Mouse (Mus musculus) stomach, embryonic 14.5 days (tissue): Measurements from ENCODE around the gene Arf6. TPM values are rescaled to one million over a fixed set of nuclear protein-coding genes. Genes with fewer than 3 reads are reported as not detected.

Experiments
- ATAC-seq: fragments of 200-750 bp; cut with Nextera tagmentation; 2 replicates; pipeline ENCODE4 v1.8.0; 2017; ENCODE audit warnings: low read depth, moderate TSS enrichment; ENCODE audit not compliant: insufficient number of reproducible peaks, insufficient read depth, low FRiP score
- H3K27ac ChIP-seq: fragments of 300-500 bp; sonication (generic); 2 replicates; pipeline ENCODE4 v1.5.1; 2014; ENCODE audit warnings: mild to moderate bottlenecking, low read length, moderate library complexity, mixed read lengths
- H3K27me3 ChIP-seq: fragments of 300-500 bp; sonication (generic); 2 replicates; pipeline ENCODE4 v1.6.1; 2014; ENCODE audit warnings: low read length, control low read depth, mixed read lengths; ENCODE audit not compliant: control insufficient read depth, insufficient read depth
- H3K36me3 ChIP-seq: fragments of 300-500 bp; sonication (generic); 2 replicates; pipeline ENCODE4 v1.6.1; 2014; ENCODE audit warnings: mild to moderate bottlenecking, control low read depth, low read length, moderate library complexity, mixed read lengths; ENCODE audit not compliant: control insufficient read depth, insufficient read depth
- H3K4me1 ChIP-seq: fragments of 300-500 bp; sonication (generic); 2 replicates; pipeline ENCODE4 v1.6.1; 2014; ENCODE audit warnings: low read length, control low read depth, mixed read lengths; ENCODE audit not compliant: control insufficient read depth, insufficient read depth
- H3K4me2 ChIP-seq: fragments of 300-500 bp; sonication (generic); replicated peaks from 2 replicates; pipeline ENCODE4 v1.6.1; 2014; ENCODE audit warnings: low read depth, low read length, control low read depth
- H3K4me3 ChIP-seq: fragments of 300-500 bp; sonication (generic); 2 replicates; pipeline ENCODE4 v1.5.1; 2014; ENCODE audit warnings: low read depth, low read length, control low read depth
- H3K9ac ChIP-seq: fragments of 300-500 bp; sonication (generic); replicated peaks from 2 replicates; pipeline ENCODE4 v1.6.1; 2014; ENCODE audit warnings: low read depth, mild to moderate bottlenecking, control low read depth, low read length, moderate library complexity, mixed read lengths
- H3K9me3 ChIP-seq: fragments of 300-500 bp; sonication (generic); 2 replicates; pipeline ENCODE4 v1.6.1; 2016; ENCODE audit warnings: low read depth, low read length, control low read depth; ENCODE audit not compliant: control insufficient read depth
- WGBS: fragments of 180-500 bp; shearing (Covaris S2); extraction: QIAGEN DNeasy Blood & Tissue Kit; methylation state at CpG from one replicate; pipeline ENCODE4 v1.1.7; 2014; 5-methylcytosine and 5-hydroxymethylcytosine counted together
- polyA plus RNA-seq: library from polyadenylated mRNA; unstranded; fragments of >200 nt; fragmentation: Nextera tagmentation; extraction: Ambion mirVana; gene quantifications from 2 replicates; pipeline ENCODE4 v1.2.1, GENCODE M21; 2014

The Arf6 gene
- polyA plus RNA-seq, 1 experiment from 2014 or later = 57.1 TPM

GRCm38 (mm10) chr12:69411936-69412335 is 40.0 kb downstream of the Arf6 start:
- H3K4me1 ChIP-seq = no peaks in the 10 kb centered on the region
- H3K9me3 ChIP-seq = no peaks in the 10 kb centered on the region

GRCm38 (mm10) chr12:69413303-69413702 is 41.4 kb downstream of the Arf6 start:
- Histone ChIP-seq H3K27ac (no peak overlapping the region), H3K27me3 (no peaks in the 10 kb centered on the region), H3K4me2 (no peak overlapping the region), H3K4me3 (no peak overlapping the region), H3K9ac (no peak overlapping the region), H3K36me3 (no peaks in the 10 kb centered on the region), H3K4me1 (no peaks in the 10 kb centered on the region), H3K9me3 (no peaks in the 10 kb centered on the region)
- no peak for ATAC-seq
- 53% methylated on average over 3 of the region's 3 CpGs for WGBS

More at GRCm38 (mm10) chr12:69411936-69412335, 40.0 kb downstream of the Arf6 start:
- H3K36me3 ChIP-seq = no peaks in the 10 kb centered on the region
- H3K4me3 ChIP-seq = no peak overlapping the region
- no peak for ATAC-seq
- H3K27ac ChIP-seq = no peak overlapping the region
- WGBS = 47% methylated on average over 4 of the region's 4 CpGs
- H3K9ac ChIP-seq = no peak overlapping the region
- H3K4me2 ChIP-seq = no peak overlapping the region
- H3K27me3 ChIP-seq = no peaks in the 10 kb centered on the region

GRCm38 (mm10) chr12:69414826-69415572 is 43.0 kb downstream of the Arf6 start:
- no peak overlapping the region for H3K27ac ChIP-seq
- 72% methylated on average over 4 of the region's 4 CpGs for WGBS

GRCm38 (mm10) chr12:69416793-69417192 is 44.8 kb downstream of the Arf6 start:
- H3K27ac ChIP-seq = no peak overlapping the region
- no peaks in the 10 kb centered on the region for H3K4me1 ChIP-seq
- peak; percentile 68 for ATAC-seq
- no peak overlapping the region for H3K4me2 ChIP-seq
- no peaks in the 10 kb centered on the region for H3K27me3 ChIP-seq
- no peaks in the 10 kb centered on the region for H3K9me3 ChIP-seq
- 68% methylated on average over 7 of the region's 7 CpGs for WGBS
- H3K4me3 ChIP-seq = no peak overlapping the region
- no peak overlapping the region for H3K9ac ChIP-seq
- no peaks in the 10 kb centered on the region for H3K36me3 ChIP-seq

More at GRCm38 (mm10) chr12:69414826-69415572, 43.0 kb downstream of the Arf6 start:
- Histone ChIP-seq H3K4me2 (no peak overlapping the region), H3K4me3 (no peak overlapping the region), H3K9ac (no peak overlapping the region), H3K4me1 (no peaks in the 10 kb centered on the region), H3K9me3 (no peaks in the 10 kb centered on the region), H3K36me3 (no peaks in the 10 kb centered on the region), H3K27me3 (no peaks in the 10 kb centered on the region)
- no peak for ATAC-seq

- H3K9ac ChIP-seq = no peak overlapping the region
- 0 out of 2 replicates have a peak, but pooled peaks cover 1% of the 10 kb centered on the region for H3K9me3 ChIP-seq
- no peak overlapping the region for H3K4me2 ChIP-seq
- H3K27ac ChIP-seq = no peak overlapping the region
- no peaks in the 10 kb centered on the region for H3K4me1 ChIP-seq
- WGBS = 52% methylated on average over 9 of the region's 9 CpGs
- no peak for ATAC-seq
- no peak overlapping the region for H3K4me3 ChIP-seq
- no peaks in the 10 kb centered on the region for H3K36me3 ChIP-seq
- no peaks in the 10 kb centered on the region for H3K27me3 ChIP-seq
Measured at GRCm38 (mm10) chr12:69417701-69418291, 45.8 kb downstream of the Arf6 start.

GRCm38 (mm10) chr12:69418606-69419005 is 46.7 kb downstream of the Arf6 start:
- Histone ChIP-seq H3K4me1 (no peaks in the 10 kb centered on the region), H3K27me3 (no peaks in the 10 kb centered on the region), H3K36me3 (no peaks in the 10 kb centered on the region), H3K4me2 (no peak overlapping the region), H3K9me3 (0 out of 2 replicates have a peak, but pooled peaks cover 4% of the 10 kb centered on the region), H3K27ac (no peak overlapping the region), H3K9ac (no peak overlapping the region), H3K4me3 (no peak overlapping the region)
- no peak for ATAC-seq
- WGBS = 88% methylated on average over 13 of the region's 13 CpGs

GRCm38 (mm10) chr12:69419017-69419605 is 47.2 kb downstream of the Arf6 start:
- H3K27me3 ChIP-seq = no peaks in the 10 kb centered on the region
- WGBS = 70% methylated on average over 14 of the region's 14 CpGs
- H3K9me3 ChIP-seq = 0 out of 2 replicates have a peak, but pooled peaks cover 4% of the 10 kb centered on the region
- no peak overlapping the region for H3K9ac ChIP-seq
- H3K36me3 ChIP-seq = no peaks in the 10 kb centered on the region
- no peak overlapping the region for H3K4me2 ChIP-seq
- no peak for ATAC-seq
- H3K27ac ChIP-seq = no peak overlapping the region
- H3K4me3 ChIP-seq = no peak overlapping the region
- no peaks in the 10 kb centered on the region for H3K4me1 ChIP-seq

GRCm38 (mm10) chr12:69419606-69420005 is 47.7 kb downstream of the Arf6 start:
- no peaks in the 10 kb centered on the region for H3K36me3 ChIP-seq
- H3K9ac ChIP-seq = no peak overlapping the region
- no peak overlapping the region for H3K4me2 ChIP-seq
- H3K27me3 ChIP-seq = no peaks in the 10 kb centered on the region
- 85% methylated on average over 4 of the region's 4 CpGs for WGBS
- no peak overlapping the region for H3K4me3 ChIP-seq
- H3K4me1 ChIP-seq = no peaks in the 10 kb centered on the region; the same call in 1 of the 2 replicates
- ATAC-seq = no peak
- H3K9me3 ChIP-seq = 0 out of 2 replicates have a peak, but pooled peaks cover 4% of the 10 kb centered on the region
- H3K27ac ChIP-seq = no peak overlapping the region
